Mouse (Mus musculus) lung, embryonic 15.5 days (tissue): ENCODE measurements at regions not wholly inside any gene's neighbourhood (a gene's known extent, or its start where the extent isn't known, plus 50 kb on each side); places are given as distances from the start of the nearest gene placed in this dataset.

ENCODE experiments used
- ATAC-seq: fragments of 200-750 bp; cut with Nextera tagmentation; 2 replicates; pipeline ENCODE4 v1.8.0; 2017; ENCODE audit warnings: moderate number of reproducible peaks, borderline replicate concordance; ENCODE audit not compliant: low FRiP score, low TSS enrichment; ENCODE audit errors: extremely low read depth
- H3K27ac ChIP-seq: fragments of 300-500 bp; sonication (generic); 2 replicates; pipeline ENCODE4 v1.5.1; 2015; ENCODE audit warnings: moderate library complexity, mild to moderate bottlenecking, inconsistent platforms
- H3K27me3 ChIP-seq: fragments of 300-500 bp; sonication (generic); 2 replicates; pipeline ENCODE4 v1.6.1; 2015; ENCODE audit warnings: inconsistent platforms
- H3K36me3 ChIP-seq: fragments of 300-500 bp; sonication (generic); 2 replicates; pipeline ENCODE4 v1.6.1; 2015; ENCODE audit warnings: inconsistent platforms
- H3K4me1 ChIP-seq: fragments of 300-500 bp; sonication (generic); 2 replicates; pipeline ENCODE4 v1.6.1; 2015; ENCODE audit warnings: inconsistent platforms
- H3K4me2 ChIP-seq: fragments of 300-500 bp; sonication (generic); 2 replicates; pipeline ENCODE4 v1.6.1; 2015; ENCODE audit warnings: inconsistent platforms, mild to moderate bottlenecking, moderate library complexity
- H3K4me3 ChIP-seq: fragments of 300-500 bp; sonication (generic); 2 replicates; pipeline ENCODE4 v1.5.1; 2015; ENCODE audit warnings: mild to moderate bottlenecking, inconsistent platforms
- H3K9ac ChIP-seq: fragments of 300-500 bp; sonication (generic); 2 replicates; pipeline ENCODE4 v1.6.1; 2015; ENCODE audit warnings: inconsistent platforms
- H3K9me3 ChIP-seq: fragments of 300-500 bp; sonication (generic); 2 replicates; pipeline ENCODE4 v1.6.1; 2016; ENCODE audit warnings: inconsistent platforms
- WGBS: fragments of 180-500 bp; shearing (Covaris S2); methylation state at CpG from one replicate; pipeline ENCODE4 v1.1.7; 2015; 5-methylcytosine and 5-hydroxymethylcytosine counted together

- 64% methylated on average over 4 of the region's 4 CpGs for WGBS
Measured at GRCm38 (mm10) chr15:87398396-87398795, 145.7 kb upstream of the Fam19a5 start.

GRCm38 (mm10) chr15:87405689-87406088, 138.4 kb upstream of the Fam19a5 start:
- H3K27me3 ChIP-seq, result no peaks in the 10 kb centered on the region
- no peaks in the 10 kb centered on the region for H3K4me1 ChIP-seq
- ATAC-seq, result no peak
- H3K4me3 ChIP-seq, result no peak overlapping the region
- no peak overlapping the region for H3K4me2 ChIP-seq
- no peaks in the 10 kb centered on the region for H3K36me3 ChIP-seq
- 78% methylated on average over 5 of the region's 5 CpGs for WGBS
- H3K9ac ChIP-seq, result no peak overlapping the region
- H3K27ac ChIP-seq, result no peak overlapping the region
- H3K9me3 ChIP-seq, result no peaks in the 10 kb centered on the region

More at GRCm38 (mm10) chr15:87398396-87398795, 145.7 kb upstream of the Fam19a5 start:
- no peaks in the 10 kb centered on the region for H3K36me3 ChIP-seq
- no peaks in the 10 kb centered on the region for H3K4me1 ChIP-seq
- no peak overlapping the region for H3K27ac ChIP-seq
- H3K9ac ChIP-seq, result no peak overlapping the region
- no peaks in the 10 kb centered on the region for H3K9me3 ChIP-seq
- no peak overlapping the region for H3K4me2 ChIP-seq
- H3K4me3 ChIP-seq, result no peak overlapping the region
- no peak for ATAC-seq
- no peaks in the 10 kb centered on the region for H3K27me3 ChIP-seq

DNA sequence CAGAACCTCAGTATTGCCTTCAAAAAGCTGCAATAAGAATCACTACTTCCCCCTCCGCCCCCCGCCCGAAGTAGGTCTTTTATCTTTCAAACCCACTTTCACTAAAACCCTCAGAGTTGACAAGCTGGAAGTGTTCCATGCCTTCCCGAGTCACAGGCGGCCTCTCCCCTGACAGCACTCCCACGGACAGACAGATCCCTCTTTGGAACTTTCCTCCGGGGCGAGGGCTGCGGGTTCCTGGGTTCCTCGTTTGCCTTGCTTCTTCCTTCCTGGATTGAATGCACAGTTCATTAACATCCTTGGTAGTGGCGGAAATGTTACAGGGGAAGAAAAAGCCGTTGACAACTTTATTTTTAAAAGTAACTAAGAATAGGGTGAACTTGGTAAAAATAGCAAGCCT, 132.1 kb upstream of the Fam19a5 start:
- Histone ChIP-seq H3K4me3 (no peak overlapping the region), H3K36me3 (no peaks in the 10 kb centered on the region), H3K9me3 (no peaks in the 10 kb centered on the region), H3K4me1 (no peaks in the 10 kb centered on the region), H3K27me3 (no peaks in the 10 kb centered on the region), H3K27ac (no peak overlapping the region), H3K4me2 (no peak overlapping the region), H3K9ac (no peak overlapping the region)
- ATAC-seq, result no peak
- WGBS, result 53% methylated on average over 12 of the region's 12 CpGs

DNA sequence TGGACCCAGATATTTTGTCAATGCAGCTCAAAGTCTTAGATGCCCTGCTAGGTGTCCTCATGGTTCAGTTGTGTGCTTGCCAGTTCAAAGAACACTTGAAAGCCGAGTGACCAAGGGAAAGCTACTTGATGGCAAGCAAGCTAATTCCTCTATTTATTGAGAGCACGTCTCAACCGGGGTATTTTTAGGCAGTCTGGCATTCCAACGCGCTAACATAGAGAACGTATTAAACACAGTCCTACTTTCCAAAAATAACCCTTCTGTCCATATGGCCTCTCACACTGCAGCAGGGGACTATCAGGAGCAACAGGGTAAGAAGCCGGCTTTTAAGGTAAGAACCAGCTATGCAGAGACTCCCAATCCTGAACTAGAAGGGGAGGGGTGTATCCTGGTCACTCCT, 128.1 kb upstream of the Fam19a5 start:
- H3K27ac ChIP-seq, result no peak overlapping the region

GRCm38 (mm10) chr15:87421743-87422142, 122.4 kb upstream of the Fam19a5 start:
- Histone ChIP-seq H3K27ac (no peak overlapping the region), H3K4me2 (no peak overlapping the region), H3K36me3 (no peaks in the 10 kb centered on the region), H3K9ac (no peak overlapping the region), H3K27me3 (no peaks in the 10 kb centered on the region), H3K4me1 (no peaks in the 10 kb centered on the region), H3K4me3 (no peak overlapping the region), H3K9me3 (no peaks in the 10 kb centered on the region)
- no peak for ATAC-seq
- WGBS, result 77% methylated on average over 4 of the region's 4 CpGs

More for the DNA sequence above, 128.1 kb upstream of the Fam19a5 start:
- H3K4me1 ChIP-seq, result no peaks in the 10 kb centered on the region
- H3K36me3 ChIP-seq, result no peaks in the 10 kb centered on the region
- no peak overlapping the region for H3K4me3 ChIP-seq
- H3K9me3 ChIP-seq, result no peaks in the 10 kb centered on the region
- no peak overlapping the region for H3K4me2 ChIP-seq
- no peak for ATAC-seq
- no peak overlapping the region for H3K9ac ChIP-seq
- H3K27me3 ChIP-seq, result no peaks in the 10 kb centered on the region
- 61% methylated on average over 7 of the region's 7 CpGs for WGBS

DNA sequence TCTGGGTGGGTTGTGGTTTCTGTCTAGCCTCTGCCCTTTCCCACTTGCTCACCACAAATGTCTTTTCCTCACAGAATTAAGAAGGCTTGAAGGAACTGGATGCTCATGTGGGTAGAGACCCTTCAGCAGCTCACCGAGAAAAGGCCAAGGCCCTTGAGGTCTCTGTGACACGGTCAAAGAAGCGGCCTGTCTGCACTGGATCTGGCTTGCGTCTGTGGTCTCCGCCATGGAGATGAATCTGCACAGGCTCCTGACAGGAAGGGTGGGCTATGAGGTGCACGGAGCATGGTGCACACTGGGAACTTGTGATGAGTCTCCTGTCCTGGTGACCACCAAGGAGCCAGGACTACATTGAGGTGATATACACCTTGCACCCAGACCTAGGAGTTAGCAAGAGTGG, 110.8 kb upstream of the Fam19a5 start:
- H3K4me3 ChIP-seq, result no peak overlapping the region
- no peaks in the 10 kb centered on the region for H3K36me3 ChIP-seq
- H3K9me3 ChIP-seq, result no peaks in the 10 kb centered on the region
- no peak overlapping the region for H3K9ac ChIP-seq
- H3K4me1 ChIP-seq, result no peaks in the 10 kb centered on the region
- no peak overlapping the region for H3K4me2 ChIP-seq
- no peak for ATAC-seq
- WGBS, result 85% methylated on average over 6 of the region's 6 CpGs
- H3K27me3 ChIP-seq, result no peaks in the 10 kb centered on the region
- no peak overlapping the region for H3K27ac ChIP-seq

DNA sequence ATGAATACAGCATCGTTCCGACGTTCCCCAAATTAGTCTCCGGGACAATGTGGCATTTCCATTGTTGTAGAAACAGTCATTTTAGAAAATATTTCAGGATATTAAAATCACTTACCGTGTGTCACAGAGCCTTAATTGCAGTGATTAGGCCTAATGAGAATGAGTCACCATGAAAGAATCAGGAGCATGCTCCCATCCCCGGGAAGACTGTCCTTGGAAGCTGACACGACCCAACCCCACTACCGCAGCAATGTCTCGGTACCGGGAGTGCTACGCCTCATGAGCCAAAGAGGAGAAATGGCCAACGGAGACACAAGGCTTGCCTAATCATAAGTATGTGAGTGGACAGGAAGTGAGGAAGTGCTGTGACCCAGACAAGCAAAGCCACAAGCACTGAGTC, 110.2 kb upstream of the Fam19a5 start:
- H3K27ac ChIP-seq, result no peak overlapping the region
- no peak for ATAC-seq
- H3K4me3 ChIP-seq, result no peak overlapping the region
- H3K9ac ChIP-seq, result no peak overlapping the region
- no peak overlapping the region for H3K4me2 ChIP-seq
- no peaks in the 10 kb centered on the region for H3K9me3 ChIP-seq
- 92% methylated on average over 12 of the region's 12 CpGs for WGBS
- no peaks in the 10 kb centered on the region for H3K4me1 ChIP-seq
- no peaks in the 10 kb centered on the region for H3K36me3 ChIP-seq
- H3K27me3 ChIP-seq, result no peaks in the 10 kb centered on the region

DNA sequence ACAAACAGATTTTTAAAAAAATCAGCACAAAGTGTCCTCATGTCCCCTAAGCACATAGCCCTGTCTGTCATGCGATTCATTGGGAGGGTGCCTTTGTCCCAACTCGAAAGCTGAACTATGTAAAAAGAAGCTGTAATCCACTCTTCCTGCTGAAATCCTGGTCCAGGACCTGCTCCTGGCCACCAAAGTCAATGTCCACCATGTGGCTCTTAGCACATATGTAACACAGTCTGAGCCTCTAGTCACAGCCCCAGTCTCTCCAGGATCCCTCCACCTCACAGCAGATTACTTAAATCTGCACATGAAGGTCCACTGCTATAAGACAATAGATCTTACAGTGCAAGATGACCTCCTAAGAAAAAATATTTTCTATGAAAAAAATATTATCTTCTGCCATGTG, 108.5 kb upstream of the Fam19a5 start:
- H3K4me2 ChIP-seq, result no peak overlapping the region
- H3K4me3 ChIP-seq, result no peak overlapping the region
- H3K27me3 ChIP-seq, result no peaks in the 10 kb centered on the region
- H3K9me3 ChIP-seq, result no peaks in the 10 kb centered on the region
- H3K36me3 ChIP-seq, result no peaks in the 10 kb centered on the region
- H3K9ac ChIP-seq, result no peak overlapping the region
- no peak overlapping the region for H3K27ac ChIP-seq
- 82% methylated on average over 2 of the region's 2 CpGs for WGBS
- no peaks in the 10 kb centered on the region for H3K4me1 ChIP-seq
- ATAC-seq, result no peak

GRCm38 (mm10) chr15:87437611-87438010, 106.5 kb upstream of the Fam19a5 start:
- Histone ChIP-seq H3K4me1 (no peaks in the 10 kb centered on the region), H3K27ac (no peak overlapping the region), H3K27me3 (no peaks in the 10 kb centered on the region), H3K9ac (no peak overlapping the region), H3K4me3 (no peak overlapping the region), H3K4me2 (no peak overlapping the region), H3K36me3 (no peaks in the 10 kb centered on the region), H3K9me3 (no peaks in the 10 kb centered on the region)
- 76% methylated on average over 5 of the region's 5 CpGs for WGBS
- no peak for ATAC-seq

DNA sequence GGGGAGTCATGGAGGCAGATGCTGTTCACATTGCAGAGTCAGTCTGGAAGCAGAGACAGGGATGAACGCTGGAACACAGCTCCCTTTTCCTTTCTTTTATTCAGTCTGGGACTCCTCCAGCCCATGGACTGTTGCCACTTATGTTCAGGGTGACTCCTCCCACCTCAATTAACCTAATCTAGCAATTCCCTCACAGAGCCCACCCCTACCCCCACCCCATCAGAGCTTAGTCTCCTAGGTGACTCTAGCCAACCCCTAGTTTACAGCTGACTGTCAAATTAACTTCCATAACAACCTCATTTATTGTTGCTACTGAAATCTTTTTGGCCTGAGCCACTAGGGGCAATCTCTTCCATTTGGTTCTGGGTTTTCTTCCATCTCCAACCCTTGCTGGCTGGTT, 85.2 kb upstream of the Fam19a5 start:
- no peaks in the 10 kb centered on the region for H3K27me3 ChIP-seq
- H3K36me3 ChIP-seq, result no peaks in the 10 kb centered on the region
- no peak overlapping the region for H3K4me2 ChIP-seq
- ATAC-seq, result no peak
- no peak overlapping the region for H3K27ac ChIP-seq
- 55% methylated on average over 1 of the region's 1 CpGs for WGBS
- no peaks in the 10 kb centered on the region for H3K4me1 ChIP-seq
- no peak overlapping the region for H3K9ac ChIP-seq
- H3K4me3 ChIP-seq, result no peak overlapping the region
- H3K9me3 ChIP-seq, result no peaks in the 10 kb centered on the region

GRCm38 (mm10) chr15:87476247-87476646, 67.9 kb upstream of the Fam19a5 start:
- Histone ChIP-seq H3K27ac (no peak overlapping the region), H3K4me3 (no peak overlapping the region), H3K36me3 (no peaks in the 10 kb centered on the region), H3K4me2 (no peak overlapping the region), H3K9me3 (no peaks in the 10 kb centered on the region), H3K27me3 (no peaks in the 10 kb centered on the region), H3K9ac (no peak overlapping the region), H3K4me1 (no peaks in the 10 kb centered on the region)
- 32% methylated on average over 11 of the region's 11 CpGs for WGBS
- no peak for ATAC-seq

DNA sequence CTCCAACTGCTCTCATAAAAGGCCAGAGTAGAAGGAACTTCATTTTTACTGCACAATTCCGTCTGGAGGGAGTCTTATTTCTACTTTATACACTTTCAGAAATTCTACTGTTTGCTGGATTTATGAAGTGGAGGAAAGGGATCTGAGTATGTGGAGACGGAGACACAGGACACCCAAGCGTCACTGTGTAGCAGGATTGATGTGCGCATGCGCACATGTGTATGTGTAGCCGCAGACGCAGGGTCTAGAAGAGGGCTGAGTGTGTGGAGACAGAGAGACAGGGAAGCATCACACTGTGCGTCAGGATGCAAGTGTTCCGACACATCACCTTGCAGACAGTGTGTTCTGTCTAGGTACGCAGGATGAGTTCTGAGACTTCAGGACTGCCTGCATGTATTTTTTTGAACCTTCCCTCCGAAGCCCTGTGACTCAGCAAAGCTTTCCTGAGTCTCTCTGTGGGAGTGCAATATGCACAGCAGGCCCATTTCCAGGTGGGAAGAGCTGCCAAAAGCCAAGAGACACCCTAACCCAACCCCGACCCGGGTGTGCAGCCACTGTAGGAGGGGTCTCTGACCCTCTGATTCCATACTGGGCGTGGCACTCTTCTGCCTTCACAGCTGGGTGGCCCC, 67.1 kb upstream of the Fam19a5 start:
- H3K4me1 ChIP-seq, result no peaks in the 10 kb centered on the region
- 68% methylated on average over 14 of the region's 14 CpGs for WGBS
- no peaks in the 10 kb centered on the region for H3K36me3 ChIP-seq
- no peak overlapping the region for H3K9ac ChIP-seq
- H3K9me3 ChIP-seq, result no peaks in the 10 kb centered on the region
- H3K4me3 ChIP-seq, result no peak overlapping the region
- ATAC-seq, result no peak
- no peak overlapping the region for H3K4me2 ChIP-seq
- H3K27me3 ChIP-seq, result no peaks in the 10 kb centered on the region
- H3K27ac ChIP-seq, result no peak overlapping the region

DNA sequence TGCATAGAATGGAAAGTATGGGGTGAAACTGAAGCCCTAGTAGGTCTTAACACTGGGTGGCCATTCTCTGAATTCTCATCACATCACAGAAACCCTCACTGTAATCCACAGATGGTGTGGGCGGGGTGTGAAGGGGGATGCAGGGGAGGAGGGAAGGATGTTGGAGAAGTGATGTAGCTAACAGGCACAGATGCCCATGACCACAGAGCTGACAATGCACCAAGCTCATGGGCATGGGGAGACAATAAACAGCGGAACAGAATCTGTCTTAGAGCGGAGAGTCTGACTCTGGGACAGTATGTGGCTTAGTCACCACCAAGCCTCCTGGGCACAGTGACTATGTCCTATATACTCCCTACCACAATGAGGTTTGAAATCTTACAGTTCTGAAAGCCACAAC, 63.3 kb upstream of the Fam19a5 start:
- 80% methylated on average over 3 of the region's 3 CpGs for WGBS
- no peak overlapping the region for H3K4me3 ChIP-seq
- H3K27ac ChIP-seq, result no peak overlapping the region
- no peak for ATAC-seq
- H3K4me2 ChIP-seq, result no peak overlapping the region
- H3K4me1 ChIP-seq, result no peaks in the 10 kb centered on the region
- H3K9ac ChIP-seq, result no peak overlapping the region
- no peaks in the 10 kb centered on the region for H3K27me3 ChIP-seq
- H3K36me3 ChIP-seq, result no peaks in the 10 kb centered on the region
- no peaks in the 10 kb centered on the region for H3K9me3 ChIP-seq
